Mouse (Mus musculus) hindlimb bud, embryonic 11.5 days (tissue): ENCODE data around the gene Mab21l1.

Experiments used
- DNase-seq: peaks from one replicate; pipeline ENCODE4 v3.0.0-alpha.2; 2012; ENCODE audit warnings: low read depth, low spot score; ENCODE audit errors: extremely low spot score

Mab21l1 gene

GRCm38 (mm10) chr3:55782056-55782687, at the start of gene Mab21l1:
Gene Mab21l1, plus strand, starts transcription at chr3:55782510.
- DNase-seq, result no peak

GRCm38 (mm10) chr3:55733665-55734064, 48.6 kb upstream of the Mab21l1 start:
- DNase-seq, result no peak

GRCm38 (mm10) chr3:55741428-55741827, 40.9 kb upstream of the Mab21l1 start:
- no peak for DNase-seq

DNA sequence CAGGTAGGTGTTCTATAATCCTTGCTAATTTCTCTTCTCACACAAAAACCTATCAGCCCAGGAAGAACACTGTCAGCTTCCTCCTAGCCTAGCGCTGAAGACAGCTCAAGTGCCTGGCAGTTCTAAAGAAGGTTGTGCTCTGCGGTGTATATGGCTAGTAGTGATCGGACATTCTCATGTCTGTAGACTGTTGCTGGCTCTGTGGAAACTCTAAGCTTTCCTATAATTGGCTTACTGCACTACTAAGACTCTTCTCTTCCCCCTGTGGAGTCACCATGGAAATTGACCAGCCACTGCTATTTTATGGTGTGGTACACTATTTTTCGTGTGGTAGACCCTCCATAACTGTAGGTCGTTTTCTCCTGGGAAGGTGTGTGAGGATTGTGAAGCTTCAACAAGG, 40.1 kb upstream of the Mab21l1 start:
- DNase-seq, result no peak

GRCm38 (mm10) chr3:55742654-55743053, 39.7 kb upstream of the Mab21l1 start:
- DNase-seq, result no peak

DNA sequence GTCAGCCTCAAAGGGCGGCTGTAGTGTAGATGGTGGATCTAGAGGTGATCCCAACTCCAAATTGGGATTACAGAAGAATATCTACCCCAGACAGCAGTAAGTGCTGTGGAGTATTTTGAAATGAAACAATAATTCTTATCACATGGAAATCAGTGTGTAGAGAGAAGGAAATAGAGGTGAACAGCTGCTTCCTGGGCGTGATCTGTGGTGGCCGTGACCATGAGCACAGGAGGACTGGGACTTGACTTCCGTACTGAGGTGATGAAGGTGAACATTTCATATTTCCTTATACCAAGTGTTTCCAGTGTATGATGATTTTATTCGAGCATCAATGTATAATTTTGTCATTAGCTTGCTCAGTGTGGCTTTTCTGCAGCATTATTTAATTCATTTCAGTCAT, 38.4 kb upstream of the Mab21l1 start:
- no peak for DNase-seq

DNA sequence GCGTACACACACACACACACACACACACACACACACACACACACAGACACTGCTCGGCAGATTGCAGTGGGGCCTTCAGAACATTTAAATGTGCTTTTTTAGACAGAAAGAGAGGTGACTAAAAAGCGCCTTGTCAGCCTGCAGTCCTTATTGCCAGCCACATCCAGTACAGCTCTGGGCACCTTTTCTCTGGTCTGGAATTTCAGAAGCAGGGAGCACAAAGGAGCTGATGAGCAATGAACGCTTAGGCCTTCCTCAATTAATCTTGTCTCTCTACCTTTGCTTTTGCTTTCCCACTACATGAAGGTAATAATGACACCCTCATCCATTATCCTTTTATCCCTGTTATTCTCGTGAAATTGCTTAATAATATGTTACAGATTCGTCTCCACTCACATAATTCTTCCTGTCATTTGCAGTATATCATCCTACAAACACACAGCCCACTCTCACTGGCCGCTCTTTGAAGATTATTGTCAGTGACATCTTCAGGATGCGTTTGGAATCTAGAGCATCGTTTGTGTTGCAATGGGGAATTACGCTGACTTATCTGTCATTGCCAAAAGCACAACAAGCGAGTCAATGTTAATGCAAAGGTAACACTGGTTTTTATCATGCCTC, 31.8 kb upstream of the Mab21l1 start:
- no peak for DNase-seq

DNA sequence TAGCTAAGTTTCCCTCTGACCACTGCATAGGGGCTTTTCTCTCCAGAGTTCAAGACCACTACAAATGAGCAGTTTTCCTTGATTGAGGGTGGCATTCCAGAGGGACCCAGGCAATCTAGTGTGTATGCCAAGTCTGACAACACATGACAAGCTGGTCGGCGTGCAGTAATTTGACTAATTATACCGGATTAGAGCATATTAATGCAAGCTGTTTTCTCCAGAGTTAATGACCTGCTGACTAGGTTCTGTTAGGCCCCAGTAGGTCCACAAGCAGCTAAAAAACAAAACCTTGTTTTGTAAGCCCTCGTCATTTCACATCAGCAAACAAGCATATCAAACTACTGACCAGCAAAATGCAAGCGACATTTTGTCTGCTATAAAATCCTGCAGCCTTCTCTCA, 30.9 kb upstream of the Mab21l1 start:
- no peak for DNase-seq

GRCm38 (mm10) chr3:55752558-55752957, 29.8 kb upstream of the Mab21l1 start:
- no peak for DNase-seq

DNA sequence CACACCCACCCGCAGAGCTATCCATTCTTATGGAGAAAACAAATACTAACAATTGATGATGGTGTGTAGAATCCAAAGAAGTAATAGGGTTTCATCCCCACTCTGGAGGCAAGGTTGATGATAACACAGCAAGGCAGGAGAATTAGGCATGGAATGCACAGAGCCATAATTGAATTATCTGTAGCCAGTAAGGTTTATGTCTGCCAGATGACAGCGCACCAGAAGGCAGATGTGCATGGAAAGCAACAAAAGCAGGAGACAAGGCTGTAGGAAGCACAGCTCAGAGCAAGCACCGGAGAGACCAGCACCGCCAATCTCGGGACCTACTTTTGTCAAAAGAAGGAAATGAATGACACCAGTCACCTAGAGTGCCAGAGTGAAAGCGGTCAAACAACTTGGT, 28.4 kb upstream of the Mab21l1 start:
- no peak for DNase-seq

GRCm38 (mm10) chr3:55754981-55755608, 27.2 kb upstream of the Mab21l1 start:
- no peak for DNase-seq

DNA sequence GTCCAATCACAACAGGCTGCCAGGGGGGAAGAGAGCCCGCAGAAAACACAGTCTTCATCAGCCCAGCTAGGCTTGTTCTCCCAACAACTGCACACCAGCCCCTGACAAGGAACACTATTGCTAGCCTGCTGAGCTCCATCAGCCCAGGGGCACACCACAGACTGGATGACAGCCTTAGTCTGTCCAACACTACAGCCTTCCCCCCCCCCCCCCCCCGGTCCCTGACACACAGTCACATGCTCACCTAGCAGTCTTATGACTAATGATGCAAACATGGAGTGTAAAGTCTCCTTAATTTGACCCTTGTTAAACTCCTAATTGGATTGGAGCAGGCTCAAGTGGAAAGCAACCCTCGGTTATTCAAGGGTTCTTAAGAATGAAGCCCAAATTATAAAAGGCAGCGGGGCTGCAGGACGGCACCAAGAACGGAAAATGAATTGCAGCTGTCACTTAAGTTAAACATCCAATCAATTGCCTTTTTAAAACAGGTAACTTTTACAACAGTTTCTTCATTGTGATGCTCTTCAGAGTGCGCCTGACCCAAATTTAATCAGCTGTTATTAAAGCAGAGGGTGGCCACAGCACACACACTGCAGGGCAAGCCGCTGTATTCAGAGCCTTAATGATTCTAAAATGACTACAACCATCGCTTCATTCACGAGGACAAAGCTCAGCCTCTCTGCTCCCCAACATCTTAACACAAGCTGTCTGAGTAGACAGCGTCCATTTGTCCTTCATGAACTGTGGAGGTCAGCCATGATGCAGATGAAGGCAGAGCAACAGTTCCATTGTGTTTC, 26.3 kb upstream of the Mab21l1 start:
- no peak for DNase-seq

GRCm38 (mm10) chr3:55756602-55757190, 25.6 kb upstream of the Mab21l1 start:
- no peak for DNase-seq

DNA sequence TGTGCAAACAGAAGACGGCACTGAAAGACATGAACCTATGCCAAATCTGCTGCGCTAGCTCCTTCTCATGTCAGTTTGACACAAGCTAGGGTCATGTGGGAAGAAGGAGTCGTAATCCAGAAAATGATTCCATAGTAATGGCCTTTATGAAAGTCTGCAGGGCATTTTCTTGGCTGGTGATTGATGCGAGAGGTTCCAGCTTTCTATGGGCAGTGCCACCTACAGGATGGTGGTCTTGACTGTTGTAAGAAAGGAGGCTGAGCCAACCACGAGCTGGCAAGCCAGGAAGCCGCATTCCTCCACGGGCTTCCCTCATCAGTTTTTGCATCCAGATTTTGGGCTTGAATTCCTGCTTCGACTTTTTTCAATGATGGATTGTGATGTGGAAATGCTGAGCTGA, 24.0 kb upstream of the Mab21l1 start:
- no peak for DNase-seq

DNA sequence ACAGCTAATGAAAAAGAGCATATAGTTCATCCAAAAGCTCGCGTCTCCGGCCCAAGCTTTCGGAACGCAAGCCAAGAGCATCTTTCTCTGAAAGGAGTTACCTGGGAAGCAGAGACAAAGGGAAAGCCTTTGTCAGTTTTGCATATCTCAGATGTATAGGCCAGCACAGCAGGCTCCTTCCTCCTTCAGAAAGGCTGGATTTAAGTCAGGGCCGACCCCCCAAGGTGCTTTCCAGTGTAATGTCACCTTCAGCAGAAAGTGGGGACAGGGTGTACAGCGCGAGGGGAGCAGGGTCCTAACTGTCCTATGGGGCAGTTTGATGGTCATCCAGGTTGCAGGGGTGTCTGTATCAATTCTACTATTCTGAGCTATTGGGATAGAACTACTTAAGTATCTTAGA, 18.7 kb upstream of the Mab21l1 start:
- no peak for DNase-seq

DNA sequence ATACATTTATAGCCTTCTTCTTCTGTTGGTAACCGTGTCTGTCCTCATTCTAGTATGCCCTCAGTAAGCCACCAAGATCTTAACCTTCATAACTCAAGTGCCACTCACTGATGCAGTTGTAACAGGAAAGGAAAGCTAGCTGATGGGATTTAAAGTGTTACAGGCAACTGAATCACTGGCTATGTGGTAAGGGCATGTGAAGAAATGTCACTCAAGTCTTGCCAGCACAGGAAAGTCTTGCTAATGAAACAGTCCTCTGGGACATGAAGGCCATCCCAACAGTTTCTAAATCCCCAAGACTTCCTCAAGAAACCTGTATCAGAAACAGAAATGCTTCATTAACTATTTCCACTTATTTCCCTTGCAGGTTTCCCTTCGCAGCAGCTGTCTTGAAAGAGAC, 13.7 kb upstream of the Mab21l1 start:
- DNase-seq, result no peak

DNA sequence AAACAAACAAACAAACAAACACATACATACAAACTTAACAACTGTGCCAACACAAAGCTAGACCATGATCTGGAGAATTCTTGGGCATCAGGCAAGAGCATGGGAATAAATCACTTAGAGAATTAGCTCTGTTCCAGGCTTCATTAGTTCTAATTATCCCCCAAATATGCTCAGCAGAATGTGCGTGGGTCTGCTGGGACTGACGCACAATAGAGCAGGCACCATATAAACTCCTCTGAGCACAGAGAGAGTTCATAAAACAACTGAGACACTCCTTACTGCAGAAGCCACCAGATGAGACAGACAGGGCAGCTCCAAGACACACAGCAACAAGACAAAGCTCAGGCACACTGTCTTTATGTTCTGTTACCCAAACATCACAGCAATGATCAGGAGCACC, 13.0 kb upstream of the Mab21l1 start:
- DNase-seq, result no peak

GRCm38 (mm10) chr3:55774203-55774602, 8.1 kb upstream of the Mab21l1 start:
- DNase-seq, result no peak

DNA sequence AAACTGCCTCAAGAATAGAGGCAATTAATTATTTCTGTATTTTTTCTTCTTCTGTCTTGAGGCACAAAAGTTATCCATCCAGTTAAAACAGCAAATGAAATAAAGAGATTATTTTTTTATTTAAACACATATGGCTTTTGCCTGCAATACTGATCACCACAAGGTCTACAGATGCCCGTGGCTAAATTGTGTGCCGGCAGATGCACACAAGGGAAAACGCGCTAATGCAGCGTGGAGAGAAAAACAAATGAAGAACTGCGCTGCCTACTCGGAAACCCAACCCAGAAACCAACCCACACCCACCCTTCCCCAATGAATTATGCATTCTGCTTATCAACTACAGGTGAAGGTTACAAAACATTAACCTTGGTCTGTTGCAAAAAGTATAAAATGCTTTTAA, 7.1 kb upstream of the Mab21l1 start:
- no peak for DNase-seq

GRCm38 (mm10) chr3:55775753-55776152, 6.6 kb upstream of the Mab21l1 start:
- DNase-seq, result no peak

DNA sequence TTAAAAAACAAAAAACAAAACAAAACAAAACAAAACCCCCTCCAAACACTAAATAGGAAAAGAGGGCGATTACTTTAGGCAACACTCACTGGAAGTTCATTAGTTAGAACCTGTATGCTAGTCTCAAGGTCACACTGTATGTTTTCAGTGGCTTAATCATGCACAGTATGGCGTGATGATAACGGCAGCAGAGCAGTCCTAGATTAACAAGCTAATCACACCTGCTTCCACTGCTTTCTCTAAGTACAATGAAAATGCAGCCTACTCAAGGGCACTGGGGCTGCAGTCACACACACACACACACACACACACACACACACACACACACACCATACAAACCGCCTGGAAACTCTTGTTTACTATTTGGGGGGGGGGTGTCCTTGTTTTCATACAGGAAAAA, 4.8 kb upstream of the Mab21l1 start:
- no peak for DNase-seq
